Mouse (Mus musculus): ENCODE results near the gene Gria2.

DNA sequence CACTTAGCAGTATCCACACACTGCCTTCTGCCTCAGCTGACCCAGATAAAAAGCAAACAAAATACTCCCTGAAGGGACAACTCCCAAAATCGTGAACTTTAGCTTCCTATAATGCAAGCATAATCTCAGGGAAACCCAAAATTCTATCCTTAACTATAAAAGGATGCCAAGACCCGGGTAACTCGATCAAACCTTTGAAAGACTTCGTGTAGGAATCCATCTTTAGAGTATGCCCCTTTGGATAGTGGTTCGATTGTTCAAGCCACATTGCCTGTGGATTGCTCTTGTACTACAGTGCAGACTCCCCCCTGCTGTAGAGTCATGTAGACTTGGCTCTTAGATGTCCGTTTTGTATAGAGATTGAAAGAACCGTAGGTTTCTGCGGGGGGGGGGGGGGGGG, 576 bp upstream of the Gria2 start:
- TF ChIP-seq MAZ (IDR thresholded peaks at IDR 0.05; ENCODE audit: low read depth, low read length) (no peak), TAL1 (IDR thresholded peaks at IDR 0.05; ENCODE audit: low read length) (no peak), NELFE (IDR thresholded peaks at IDR 0.05; ENCODE audit: low read depth, low read length) (no peak), POLR2A (IDR thresholded peaks at IDR 0.05; ENCODE audit: control insufficient read depth in 1 of 2, insufficient read depth in 1 of 2, low read depth in 1 of 2, low read length in 2 of 2, poor library complexity in 1 of 2) (no peak), CHD2 (IDR thresholded peaks at IDR 0.05; ENCODE audit: low read length) (no peak), CTCF (IDR thresholded peaks at IDR 0.05 in 2 of 3, conservative IDR thresholded peaks at IDR 0.05 in 1 of 3; ENCODE audit: control insufficient read depth in 1 of 3, insufficient read depth in 1 of 3, low read depth in 2 of 3, low read length in 3 of 3, poor library complexity in 1 of 3, severe bottlenecking in 1 of 3) (no peak), ZC3H11A (IDR thresholded peaks at IDR 0.05; ENCODE audit: low read depth, low read length) (no peak), E2F4 (IDR thresholded peaks at IDR 0.05; ENCODE audit: borderline replicate concordance, low read depth, low read length) (no peak), MAFK (IDR thresholded peaks at IDR 0.05; ENCODE audit: borderline replicate concordance, low read depth, low read length) (no peak), USF1 (IDR thresholded peaks at IDR 0.05; ENCODE audit: low read depth, low read length) (no peak)

Measured in MEL (cell line).